Mouse (Mus musculus) common myeloid progenitor, adult 5-6 weeks (primary cell): ENCODE results near the gene Dlx1. TPM values are rescaled to one million over a fixed set of nuclear protein-coding genes. Genes with fewer than 3 reads are reported as not detected.

Source experiments
- ATAC-seq: replicated peaks from 2 replicates; pipeline ENCODE4 v1.8.0; 2016; ENCODE audit warnings: low read depth, mild to moderate bottlenecking, moderate TSS enrichment, inconsistent platforms; ENCODE audit not compliant: poor library complexity, severe bottlenecking
- total RNA-seq: library from RNA; stranded (forward); fragments of 200-1000, 187-1606 nt; gene quantifications from 2 replicates; pipeline ENCODE4 v1.2.3, GENCODE M21; 2017

Gene Dlx1
- total RNA-seq, 1 experiment from 2014 or later, result not detected

- ATAC-seq, result no peak
These were observed 16.7 kb downstream of the Dlx1 start for GRCm38 (mm10) chr2:71544391-71545285.

- ATAC-seq, result no peak
These were observed 17.5 kb downstream of the Dlx1 start for GRCm38 (mm10) chr2:71545401-71545881.

- 0 out of 2 replicates have a peak, but pooled peaks have one; percentile 6 for ATAC-seq
These were observed 18.1 kb downstream of the Dlx1 start for GRCm38 (mm10) chr2:71545882-71546639.

GRCm38 (mm10) chr2:71546640-71547071, 18.7 kb downstream of the Dlx1 start, which contains the start of gene Dlx2:
Dlx2 (minus strand) TSS chr2:71546754.
- ATAC-seq, result no peak

- ATAC-seq, result peak; percentile 63
These were observed 19.9 kb downstream of the Dlx1 start for GRCm38 (mm10) chr2:71547829-71548228.

- no peak for ATAC-seq
These were observed 22.4 kb downstream of the Dlx1 start for GRCm38 (mm10) chr2:71550330-71550729.

- peak; percentile 53; the same call in 1 of the 2 replicates for ATAC-seq
These were observed 23.8 kb downstream of the Dlx1 start for GRCm38 (mm10) chr2:71551704-71552103.

GRCm38 (mm10) chr2:71556071-71556470, 28.2 kb downstream of the Dlx1 start:
- no peak for ATAC-seq

- ATAC-seq, result no peak
These were observed 38.6 kb downstream of the Dlx1 start for GRCm38 (mm10) chr2:71566466-71566865.

- no peak for ATAC-seq
These were observed 45.8 kb downstream of the Dlx1 start for GRCm38 (mm10) chr2:71573736-71574135.

- no peak for ATAC-seq
These were observed 49.1 kb downstream of the Dlx1 start for GRCm38 (mm10) chr2:71577059-71577458.

GRCm38 (mm10) chr2:71580632-71581466, 52.9 kb downstream of the Dlx1 start:
- peak; percentile 92 for ATAC-seq

GRCm38 (mm10) chr2:71581488-71581887, 53.6 kb downstream of the Dlx1 start:
- no peak for ATAC-seq

Other genes starting within 250 kb of the Dlx1 start
- gene Slc25a12, start 160.4 kb upstream of the Dlx1 start, total RNA-seq, result 36.8 and 48.2 TPM in 2 replicates
- gene Hat1, start 139.2 kb upstream of the Dlx1 start, total RNA-seq, result 183 and 200 TPM in 2 replicates
- gene Metap1d, start 74.8 kb upstream of the Dlx1 start, total RNA-seq, result 34.0 and 40.4 TPM in 2 replicates
- gene Dlx2, start 18.6 kb downstream of the Dlx1 start, total RNA-seq, result not detected in 2 replicates
- gene Itga6, start 217.5 kb downstream of the Dlx1 start, total RNA-seq, result 66.4 and 70.6 TPM in 2 replicates